Mouse (Mus musculus) forelimb bud, embryonic 11.5 days (tissue): Measurements from ENCODE around the gene Grm4.

Experiments
- DNase-seq: peaks from one replicate; pipeline ENCODE4 v3.0.0-alpha.2; 2012; ENCODE audit warnings: low read depth, low spot score

Gene Grm4

DNA sequence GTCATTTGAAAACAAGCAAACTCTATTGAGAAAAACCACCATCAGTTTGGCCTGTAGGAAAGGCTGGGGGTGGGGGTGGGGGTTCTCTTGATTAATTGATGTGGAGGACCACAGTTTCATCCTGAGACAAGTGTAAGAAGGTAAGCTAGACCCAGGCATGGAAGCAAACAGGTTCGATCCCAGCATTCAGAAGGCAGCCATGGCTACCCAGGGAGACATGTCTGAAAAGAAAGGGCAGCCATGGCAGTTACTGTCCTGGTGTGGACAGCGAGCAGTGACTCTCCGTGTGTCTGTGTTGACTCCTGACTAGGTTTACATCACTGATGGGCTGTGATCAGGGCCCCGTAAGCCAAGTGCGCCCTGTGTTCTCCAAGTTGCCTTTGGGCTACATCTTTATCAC lies at the start of gene Grm4:
Gene Grm4, minus strand, starts transcription at position 101 of the 400 bp plus-strand sequence.
- DNase-seq, result no peak

DNA sequence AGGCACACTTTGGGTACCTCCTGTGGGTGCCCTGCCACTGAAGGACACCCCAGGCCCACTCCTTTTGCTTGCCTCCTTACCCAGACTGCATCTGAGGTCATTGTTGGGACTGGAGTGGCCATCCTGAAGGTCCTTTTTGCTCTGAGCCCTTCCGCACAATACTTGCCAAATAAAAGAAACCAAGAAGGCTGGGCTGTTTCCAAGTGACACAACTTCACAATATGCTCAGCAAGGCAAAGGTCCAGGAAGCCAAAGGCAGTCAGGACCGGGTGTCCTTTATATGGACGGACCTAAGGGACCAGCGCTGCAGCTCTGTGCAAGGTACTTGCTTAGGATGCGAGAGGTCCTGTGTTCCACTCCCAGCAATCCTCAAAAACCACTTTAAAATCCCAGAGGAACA lies 47.0 kb upstream of the Grm4 start:
- no peak for DNase-seq

DNA sequence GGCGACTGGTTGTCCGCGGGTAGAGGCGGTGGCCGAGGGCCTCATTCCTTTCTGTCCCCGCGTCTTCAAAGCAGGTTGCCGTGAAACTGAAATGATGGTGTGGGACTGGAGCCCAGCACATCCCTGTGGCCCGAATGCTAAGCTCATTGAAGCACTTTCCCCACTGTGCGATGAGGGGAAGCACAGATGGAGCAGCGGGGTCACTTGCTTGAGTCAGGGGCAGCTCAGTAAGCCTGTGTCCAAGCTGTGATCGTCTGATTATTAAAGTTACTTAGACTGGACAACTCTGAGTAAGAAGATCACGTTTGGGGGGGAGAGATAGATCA lies 44.7 kb upstream of the Grm4 start:
- no peak for DNase-seq

DNA sequence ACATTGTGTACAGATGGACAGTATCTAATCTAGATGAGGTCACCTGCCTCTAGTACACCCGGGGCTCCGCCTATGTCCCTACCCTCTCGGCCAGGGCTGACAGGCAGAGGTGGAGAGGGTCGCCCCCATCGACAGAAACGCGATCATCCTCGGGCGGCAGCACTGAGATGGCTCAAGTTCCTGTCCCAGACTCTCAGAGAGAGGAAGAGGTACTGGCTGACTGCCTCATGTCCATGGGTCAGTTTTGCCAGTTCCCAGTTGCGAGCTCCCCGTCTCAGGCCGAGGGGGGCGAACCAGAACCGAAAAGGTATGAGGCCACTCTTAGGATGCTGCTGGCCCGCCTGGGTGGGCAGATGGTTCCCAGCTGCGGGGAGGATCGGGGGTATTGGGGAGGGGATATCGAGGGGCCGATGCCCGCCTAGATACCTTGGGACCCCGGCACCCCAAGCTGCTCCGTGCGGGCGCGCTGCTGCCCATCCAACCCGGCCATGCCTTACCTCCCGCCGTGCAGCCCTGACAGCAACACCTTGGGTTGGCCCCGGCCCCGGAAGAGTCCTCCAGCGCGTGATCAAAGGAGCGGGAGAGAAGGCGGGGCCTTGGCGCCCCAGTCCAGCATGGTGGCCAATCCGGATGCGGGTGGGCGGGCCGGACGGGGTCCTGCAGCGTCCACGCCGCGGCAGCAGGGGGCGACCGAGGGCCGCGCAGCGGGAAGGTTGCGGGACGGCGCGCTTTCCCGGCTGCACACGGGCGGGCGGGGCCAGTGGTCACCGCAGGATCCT lies 44.1 kb upstream of the Grm4 start, which contains the start of gene AI413582:
Gene AI413582, minus strand, starts transcription at position 594 of the 779 bp plus-strand sequence.
- peak; percentile 91 for DNase-seq

DNA sequence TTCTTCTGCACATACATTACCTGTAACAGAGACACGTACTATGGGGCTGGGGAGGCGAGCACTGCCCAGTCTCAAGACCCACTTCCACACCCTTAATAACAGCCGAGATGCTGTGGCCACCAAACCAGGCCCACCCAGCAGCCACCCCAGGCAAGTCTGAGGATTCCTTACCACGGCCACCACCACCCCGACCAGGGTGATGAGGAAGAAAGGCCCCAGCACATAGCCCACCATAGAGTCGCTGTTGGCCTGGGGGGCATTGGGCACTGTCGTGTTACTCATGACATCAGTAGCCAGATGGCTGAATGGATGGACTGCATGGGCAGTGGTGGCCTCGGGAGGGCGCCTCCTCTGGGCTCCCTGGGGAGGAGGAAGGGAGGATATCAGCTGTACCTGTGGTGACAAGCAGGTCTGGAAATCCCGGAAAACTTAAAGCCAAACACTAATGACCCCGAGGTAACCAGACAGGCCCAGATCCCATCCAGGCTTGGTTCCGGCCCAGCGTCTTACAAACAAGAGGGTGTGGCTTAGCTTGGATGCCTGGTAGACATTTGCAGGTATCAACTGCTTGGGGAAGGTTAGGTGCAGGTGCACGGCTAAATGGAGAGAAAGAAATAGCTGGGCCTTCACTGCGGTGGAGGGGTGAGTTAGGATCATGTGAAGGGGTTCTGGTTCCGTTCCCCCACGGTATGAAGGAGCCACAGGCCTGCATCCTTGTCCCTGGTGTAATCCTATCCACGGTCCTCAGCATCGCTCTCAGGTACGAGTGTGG lies 43.4 kb upstream of the Grm4 start:
- no peak for DNase-seq

DNA sequence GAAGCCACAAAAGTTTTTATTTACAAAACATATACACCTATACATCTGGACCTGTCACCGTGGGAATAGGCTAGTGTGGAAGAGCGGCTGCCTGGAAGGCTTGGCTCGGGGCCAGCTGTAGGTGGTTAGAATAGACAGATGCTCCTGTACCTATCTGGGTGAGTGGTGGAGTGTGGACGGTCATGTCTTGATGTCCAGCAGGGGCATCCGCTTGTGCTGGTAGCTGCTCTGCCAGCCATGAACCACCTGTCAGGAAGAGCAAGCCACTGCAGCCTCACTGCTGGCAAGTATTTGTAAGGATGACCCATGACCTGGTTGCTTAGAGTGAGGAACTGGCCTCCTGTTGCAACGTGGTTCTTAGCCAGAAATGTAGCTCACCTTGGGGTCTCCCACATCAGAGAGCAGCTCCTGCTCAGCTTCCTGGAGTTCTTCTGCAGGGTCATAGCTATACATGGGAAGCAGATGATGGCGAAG lies 42.6 kb upstream of the Grm4 start:
- no peak for DNase-seq

DNA sequence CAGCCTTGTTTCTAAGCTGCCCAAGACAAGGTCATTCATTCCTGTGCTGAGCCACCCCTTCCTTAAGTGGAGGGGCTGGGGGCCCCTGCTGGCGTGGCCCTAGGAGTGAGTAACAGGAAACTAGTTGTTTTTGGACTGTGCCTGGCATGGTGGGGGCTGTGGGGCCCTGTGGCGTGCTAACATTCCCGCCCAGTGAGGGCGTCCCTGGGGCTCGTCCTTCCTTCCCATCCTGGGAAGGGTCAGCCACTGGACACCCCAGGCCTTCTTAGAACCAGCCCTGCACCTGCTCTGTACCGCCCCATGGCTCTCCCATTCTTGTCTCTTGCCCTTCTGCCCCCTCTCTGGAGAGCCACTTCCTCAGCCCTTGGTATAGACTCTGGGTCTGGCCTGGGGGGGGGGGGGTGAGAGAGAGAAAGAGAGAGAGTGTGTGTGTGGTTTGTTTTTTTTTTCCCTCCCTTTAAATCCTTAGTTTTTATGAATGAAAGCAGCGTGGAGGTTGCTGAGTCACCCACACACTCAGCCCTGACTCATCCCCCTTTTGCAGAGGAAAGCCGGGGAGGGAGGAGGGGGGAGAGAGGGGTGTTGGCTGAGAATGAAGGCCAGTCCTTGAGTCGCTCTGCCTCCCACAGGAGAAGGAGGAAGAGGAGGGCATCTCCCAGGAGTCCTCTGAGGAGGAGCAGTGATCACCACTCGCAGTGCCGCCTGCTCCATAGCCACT lies 40.8 kb upstream of the Grm4 start:
- DNase-seq, result no peak

DNA sequence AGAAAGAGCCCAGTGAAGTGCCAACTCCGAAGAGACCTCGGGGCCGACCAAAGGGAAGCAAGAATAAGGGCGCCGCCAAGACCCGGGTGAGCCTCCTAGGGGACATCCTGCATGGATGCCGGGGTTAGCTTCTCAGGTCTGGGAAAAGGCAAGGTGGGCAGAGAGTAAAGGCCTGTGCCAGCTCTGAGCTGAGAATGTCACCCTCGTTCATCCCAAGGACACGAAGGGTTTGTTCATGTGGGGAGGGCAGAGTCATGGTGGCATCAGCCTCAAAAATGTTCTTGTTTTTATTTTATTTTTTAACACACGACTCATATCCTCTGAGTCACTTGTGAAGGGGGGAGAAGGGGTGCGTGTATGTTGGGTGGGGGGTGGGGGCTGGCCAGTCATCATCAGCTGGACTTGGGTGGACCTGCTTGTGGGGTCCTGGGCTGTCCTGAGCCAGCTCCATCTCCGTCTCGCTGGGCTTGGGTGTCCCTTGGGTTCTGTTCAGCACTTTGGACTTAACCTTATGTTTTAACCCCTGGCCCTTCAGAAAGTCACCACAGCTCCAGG lies 39.8 kb upstream of the Grm4 start:
- DNase-seq, result no peak

DNA sequence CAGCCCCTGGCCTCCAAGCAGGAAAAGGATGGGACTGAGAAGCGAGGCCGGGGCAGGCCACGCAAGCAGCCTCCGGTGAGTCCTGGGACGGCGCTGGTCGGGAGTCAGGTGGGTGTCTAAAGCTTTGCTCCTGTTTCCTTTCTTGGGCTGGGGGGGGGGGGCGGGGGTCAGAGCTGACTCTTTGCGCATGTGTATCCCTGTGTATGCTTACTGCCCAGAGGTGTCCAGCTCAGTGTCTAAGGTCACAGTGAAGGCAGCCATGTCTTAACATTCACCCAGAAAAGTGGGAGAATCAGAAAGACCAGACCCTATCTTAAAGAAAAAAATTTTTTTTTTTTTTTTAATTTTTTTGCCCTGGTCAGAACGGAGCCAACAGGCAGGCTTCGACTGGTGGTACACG lies 38.4 kb upstream of the Grm4 start:
- no peak for DNase-seq

DNA sequence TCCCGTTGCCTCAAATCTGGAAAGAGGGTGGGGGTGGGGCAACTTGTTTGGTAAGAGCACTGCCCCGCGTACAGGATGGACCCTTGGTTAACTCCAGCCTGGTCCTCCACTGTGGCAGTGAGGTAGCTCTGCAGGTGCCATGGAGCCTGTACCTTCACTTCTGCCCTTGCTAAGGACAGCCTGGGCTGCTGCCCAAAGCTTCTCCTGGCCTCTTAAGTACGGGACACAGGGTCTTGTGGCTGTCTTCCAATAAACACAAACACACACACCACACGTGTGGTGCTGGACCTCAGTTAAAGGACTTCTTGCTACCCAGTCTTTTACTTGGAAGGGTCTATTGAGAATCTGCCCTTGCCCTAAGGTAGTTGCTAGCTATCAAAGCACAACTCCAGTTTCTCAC lies 37.6 kb upstream of the Grm4 start:
- DNase-seq, result no peak

DNA sequence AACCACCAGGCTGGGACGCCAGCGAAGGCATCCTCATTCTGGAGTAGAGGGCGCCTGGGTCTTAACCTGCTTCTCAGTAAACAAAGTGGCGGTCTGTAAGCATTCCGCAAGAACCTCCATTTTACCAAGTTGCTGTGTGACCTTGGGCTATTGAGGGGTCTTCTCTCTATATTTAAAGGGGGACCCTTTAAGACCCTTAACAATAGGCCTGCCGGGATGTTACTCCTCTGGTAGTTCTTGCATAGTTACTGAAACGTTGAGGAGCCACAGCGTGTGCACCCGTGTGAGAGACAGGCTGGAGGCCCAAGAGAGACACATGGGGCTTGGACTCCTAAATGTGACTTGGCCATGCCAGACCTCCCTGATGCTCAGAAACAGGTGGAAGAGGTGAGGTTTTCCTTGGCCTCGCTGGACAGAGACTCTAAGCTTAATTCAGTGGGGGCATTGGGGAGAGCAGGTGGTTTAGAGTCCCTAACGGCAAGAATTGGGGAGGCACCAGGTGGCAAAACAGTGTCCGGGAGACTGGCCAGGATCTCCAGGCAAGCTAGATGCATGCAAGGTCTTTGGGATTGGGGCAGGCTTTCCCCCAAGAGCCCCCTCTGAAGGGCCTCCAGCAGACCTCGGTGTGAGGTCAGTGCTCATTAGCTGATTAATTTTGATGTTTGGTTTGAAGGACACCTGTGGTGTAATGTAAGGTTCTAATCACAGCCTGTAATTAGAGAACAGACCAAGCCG lies 36.9 kb upstream of the Grm4 start:
- DNase-seq, result no peak

DNA sequence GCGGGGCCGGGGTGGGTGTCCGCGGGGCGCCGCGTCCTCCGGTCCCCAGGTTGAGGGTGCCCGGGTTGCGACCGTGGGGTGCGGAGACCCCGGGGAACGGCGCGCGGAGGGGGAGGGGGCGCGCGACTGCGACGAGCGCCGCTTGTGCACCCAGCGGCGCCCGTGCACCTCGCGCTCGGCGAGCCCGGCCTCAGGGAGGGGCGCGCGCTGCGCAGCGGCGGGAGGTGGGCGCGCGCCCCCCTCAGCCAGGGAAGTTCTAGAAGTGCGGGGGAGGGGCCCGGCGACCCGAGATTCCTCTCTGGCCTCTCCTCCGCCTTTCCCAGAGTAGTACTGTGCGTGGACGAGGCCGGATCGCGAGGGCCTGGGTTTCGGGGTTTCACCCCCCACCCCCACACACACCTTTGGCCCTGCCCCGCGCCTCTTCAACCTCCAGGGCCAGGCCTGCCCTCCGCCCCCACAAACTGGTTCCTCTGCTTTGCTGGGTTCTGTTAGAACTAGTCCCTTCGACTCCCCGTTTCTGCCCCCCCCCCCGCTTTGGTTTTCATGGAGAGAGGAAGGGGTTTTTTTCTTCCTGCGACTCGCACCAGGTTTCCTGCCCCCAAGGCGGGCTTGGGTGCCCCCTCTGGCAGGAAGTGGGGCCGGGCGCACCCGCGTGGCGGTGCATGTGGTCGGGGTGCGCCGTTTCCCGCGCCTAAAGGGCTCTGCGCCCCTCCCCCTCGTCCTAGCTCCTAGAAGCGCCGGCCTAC lies 36.2 kb upstream of the Grm4 start:
- peak; percentile 75 for DNase-seq

DNA sequence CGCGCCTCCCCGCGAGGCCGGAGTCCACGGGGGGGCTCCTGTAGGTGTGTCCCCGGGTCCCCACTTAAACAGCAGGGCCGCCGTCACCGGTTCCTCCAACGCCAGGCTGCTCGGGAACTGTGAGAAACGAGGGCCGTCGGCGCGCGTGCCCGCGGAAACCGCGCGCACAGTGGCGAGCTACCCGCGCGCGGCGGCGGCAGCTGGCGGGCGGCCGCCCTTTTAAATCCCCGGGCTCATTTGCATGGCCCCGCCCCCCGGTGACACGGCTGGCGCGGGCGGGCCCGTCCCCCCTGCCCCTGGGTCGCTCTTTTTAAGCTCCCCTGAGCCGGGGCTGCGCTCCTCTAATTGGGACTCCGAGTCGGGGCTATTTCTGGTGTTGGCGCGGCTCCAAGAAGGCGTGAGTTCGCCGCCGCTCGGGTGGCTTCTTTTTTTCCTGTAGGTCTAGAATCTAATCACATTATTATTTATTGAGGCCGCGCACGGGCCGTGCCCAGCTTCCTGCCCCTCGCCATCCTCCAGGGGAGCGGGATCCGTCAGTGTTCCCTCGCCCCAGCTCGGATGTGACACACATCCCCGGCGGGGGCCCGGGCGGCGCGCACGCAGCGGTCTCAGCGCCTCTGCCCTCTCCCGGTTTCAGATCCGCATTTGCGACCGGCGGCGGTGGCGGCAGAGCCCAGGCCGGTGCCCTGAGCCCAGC lies 35.3 kb upstream of the Grm4 start, which contains the start of gene Hmga1:
Gene Hmga1, plus strand, starts transcription at position 183 of the 697 bp plus-strand sequence.
- DNase-seq, result peak; percentile 92

DNA sequence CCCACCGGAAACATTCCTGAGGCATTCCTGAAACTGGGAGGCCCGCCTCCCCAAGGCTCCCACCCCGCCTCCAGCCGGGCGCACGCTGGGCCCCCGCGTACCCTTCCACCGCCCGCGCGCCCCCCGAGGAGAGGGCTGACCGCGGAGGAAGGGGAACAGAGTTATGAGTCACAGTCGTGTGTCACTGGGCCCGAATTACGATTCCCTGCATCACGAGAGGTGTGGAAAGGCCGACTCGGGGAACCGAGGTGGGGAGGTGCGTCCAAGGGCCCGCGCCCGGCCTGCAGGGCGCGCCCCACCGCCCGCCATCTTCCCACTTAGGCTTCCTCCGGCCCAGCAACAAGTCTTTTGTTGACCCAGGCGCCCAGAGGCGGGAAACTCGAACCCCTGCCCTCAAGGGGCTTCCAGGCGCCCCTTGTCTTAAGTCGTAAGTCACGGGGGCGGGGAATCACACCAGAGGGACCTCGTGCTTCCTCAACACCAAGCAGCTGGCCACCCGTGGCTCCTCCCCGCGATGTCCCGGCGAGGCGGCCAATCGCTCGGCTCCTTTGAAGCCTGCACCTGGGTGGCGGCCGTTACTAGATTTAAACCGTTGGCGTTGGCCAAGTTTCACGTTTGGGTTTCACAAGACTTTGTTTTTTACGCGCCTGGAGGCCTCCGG lies 34.4 kb upstream of the Grm4 start:
- peak; percentile 94 for DNase-seq

DNA sequence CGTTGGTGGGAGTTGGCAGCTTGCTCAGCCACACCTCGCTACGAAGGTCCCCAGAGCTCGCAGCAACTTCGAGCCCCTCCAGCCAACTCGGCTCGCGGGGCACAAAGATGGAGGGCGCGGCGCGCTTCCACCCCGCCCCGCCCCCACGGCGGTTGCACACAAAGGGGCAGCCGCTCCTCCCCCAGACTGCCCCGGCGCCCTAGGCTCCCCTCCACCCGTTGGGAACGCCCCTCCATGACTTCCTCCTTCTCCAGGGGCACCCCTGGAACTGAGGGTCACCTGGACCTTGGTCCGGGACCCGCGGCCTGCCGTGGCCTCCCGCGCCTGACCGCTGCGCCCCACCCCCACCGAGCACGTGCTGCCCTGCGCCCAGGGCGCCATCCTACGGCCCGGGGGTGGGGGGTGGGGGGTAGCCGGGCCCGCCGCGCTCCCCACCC lies 33.9 kb upstream of the Grm4 start:
- DNase-seq, result peak; percentile 85

DNA sequence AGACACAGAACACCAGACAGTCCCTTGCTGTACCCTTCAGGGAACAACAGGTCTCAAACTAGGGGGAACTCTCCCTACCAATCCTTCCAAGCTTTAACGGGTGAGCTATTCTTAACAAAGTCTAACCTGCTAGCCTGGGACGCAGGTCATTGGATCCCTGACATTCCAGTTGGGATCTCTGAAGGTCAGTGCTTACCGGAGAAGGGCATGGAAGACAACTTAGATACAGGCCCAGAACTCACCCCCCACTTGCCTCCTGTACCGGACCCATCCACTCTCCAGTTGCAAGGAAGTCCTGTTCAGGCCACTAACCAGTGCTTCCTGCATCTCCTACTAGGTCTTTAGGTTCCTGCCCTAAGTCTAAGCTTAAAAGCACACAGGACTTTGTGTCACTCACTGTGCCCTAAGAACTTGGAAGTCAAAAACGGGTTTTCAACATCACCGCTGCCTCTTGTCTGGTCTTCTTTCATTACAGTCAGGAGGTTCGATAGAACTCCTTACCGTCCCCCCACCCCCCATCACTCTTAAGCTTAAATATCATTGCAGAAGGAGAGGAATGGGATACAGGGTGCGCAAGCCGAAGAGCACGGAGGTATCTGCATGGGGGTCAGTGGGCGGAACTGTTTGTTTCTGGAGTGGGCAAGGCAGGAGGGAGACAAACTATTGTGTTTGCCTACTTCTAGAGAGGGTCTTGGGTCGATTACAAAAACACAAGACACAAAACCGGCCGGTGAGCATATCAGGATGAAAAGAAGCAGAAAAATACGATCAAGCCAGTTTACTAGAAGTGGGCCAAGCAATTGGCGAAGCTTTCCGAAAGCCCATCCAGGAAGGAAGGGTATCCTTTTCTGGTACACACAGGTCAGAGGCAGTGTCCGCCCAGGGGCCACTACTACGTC lies 33.1 kb upstream of the Grm4 start:
- DNase-seq, result no peak

DNA sequence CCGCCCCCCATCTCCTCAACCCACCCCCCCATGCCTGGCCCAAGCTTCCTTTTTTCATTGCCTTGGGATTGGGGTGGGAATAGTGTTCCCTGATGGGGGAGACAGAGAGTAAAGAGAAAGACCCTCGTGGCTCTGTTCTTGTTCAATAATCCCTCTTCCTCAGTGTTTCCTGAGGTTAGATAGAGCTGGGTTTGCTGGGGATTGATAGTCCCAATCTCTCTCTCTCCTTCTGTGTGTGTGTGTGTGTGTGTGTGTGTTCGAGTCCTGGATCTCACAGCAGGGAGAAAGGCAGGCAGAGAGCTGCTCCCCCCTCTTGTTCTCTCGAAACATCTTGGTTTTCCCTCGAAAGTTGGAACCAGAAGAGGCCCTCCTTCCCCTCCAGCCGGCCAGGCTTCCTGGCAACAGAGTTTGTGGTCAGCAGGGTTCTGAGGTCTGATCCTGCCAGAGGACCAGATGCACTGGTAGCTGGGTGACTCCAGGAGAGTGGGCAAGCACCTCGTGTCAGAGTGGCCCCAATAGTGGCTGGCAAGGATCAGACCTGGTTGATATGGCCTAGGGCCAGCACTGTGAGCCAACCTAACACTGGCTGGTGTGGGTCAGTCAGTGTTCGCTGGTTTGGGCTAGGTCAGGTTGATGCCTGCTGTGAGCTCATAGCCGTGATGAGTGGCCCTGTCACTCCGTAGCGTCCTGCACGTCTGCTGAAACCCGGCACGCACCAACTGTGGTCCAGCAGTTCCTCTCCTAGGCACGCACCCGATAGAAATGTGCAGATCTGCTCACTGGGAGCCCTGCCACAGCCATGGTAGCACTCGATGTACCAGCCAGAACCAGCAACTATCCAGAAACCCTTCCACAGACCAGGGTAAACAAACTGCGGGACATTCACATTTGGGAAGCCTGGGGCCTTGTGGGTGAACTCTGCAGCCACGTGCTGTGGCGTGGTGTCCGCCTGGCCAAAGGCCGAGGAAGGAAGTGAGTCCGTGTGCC lies 31.3 kb upstream of the Grm4 start:
- no peak for DNase-seq
